Mouse (Mus musculus) embryonic facial prominence, embryonic 10.5 days (tissue): ENCODE measurements around the gene Fmr1. TPM values are rescaled to one million over a fixed set of nuclear protein-coding genes. Genes with fewer than 3 reads are reported as not detected.

Experiments
- polyA plus RNA-seq: library from polyadenylated mRNA; unstranded; fragments of >200 nt; fragmentation: Nextera tagmentation; extraction: Ambion mirVana; gene quantifications from 2 replicates; pipeline ENCODE4 v1.2.1, GENCODE M21; 2016

Fmr1 gene
- polyA plus RNA-seq, 1 experiment from 2014 or later, result 65.6 TPM

Other genes with a start within 250 kb of the Fmr1 start
- gene Fmr1nb, start 83.3 kb downstream of the Fmr1 start, polyA plus RNA-seq, result 0.34 TPM in 1 of 2 replicates, not detected in the other
- gene Gm14698, start 142.6 kb downstream of the Fmr1 start, polyA plus RNA-seq, result 2.5 and 3.1 TPM in 2 replicates
- gene Gm6812, start 214.5 kb downstream of the Fmr1 start, polyA plus RNA-seq, result not detected in 2 replicates